Mouse (Mus musculus) thymus, postnatal 25 days (tissue): ENCODE measurements around the gene Slc44a3.

Source experiments
- DNase-seq: peaks from one replicate; pipeline ENCODE4 v3.0.0; 2022

The Slc44a3 gene

DNA sequence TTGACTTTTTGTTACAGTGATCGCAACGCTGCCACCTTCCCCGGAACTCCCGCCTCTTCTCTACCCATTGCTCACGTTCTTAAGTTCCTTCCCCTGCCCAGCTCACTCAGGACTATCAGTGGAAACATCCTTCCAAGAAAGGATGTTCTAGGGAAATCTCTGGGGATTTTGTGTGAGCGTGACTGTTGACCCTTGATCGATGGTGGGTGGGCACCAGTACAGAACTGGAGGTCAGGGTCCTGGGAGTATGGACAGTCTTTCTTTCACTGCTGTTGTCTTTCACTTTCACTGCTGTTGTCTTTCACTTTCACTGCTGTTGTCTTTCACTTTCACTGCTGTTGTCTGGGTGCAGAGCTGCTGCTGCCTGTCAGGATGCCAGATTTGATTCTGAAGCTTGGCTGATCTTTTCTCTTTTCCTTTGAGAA lies 38.2 kb downstream of the Slc44a3 start:
- DNase-seq, result peak; percentile 23

- DNase-seq, result no peak
Measured at GRCm38 (mm10) chr3:121492026-121492425, 40.2 kb downstream of the Slc44a3 start.

- no peak for DNase-seq
Measured at GRCm38 (mm10) chr3:121490941-121491340, 41.3 kb downstream of the Slc44a3 start.

GRCm38 (mm10) chr3:121489462-121490118 lies 42.6 kb downstream of the Slc44a3 start:
- DNase-seq, result no peak

DNA sequence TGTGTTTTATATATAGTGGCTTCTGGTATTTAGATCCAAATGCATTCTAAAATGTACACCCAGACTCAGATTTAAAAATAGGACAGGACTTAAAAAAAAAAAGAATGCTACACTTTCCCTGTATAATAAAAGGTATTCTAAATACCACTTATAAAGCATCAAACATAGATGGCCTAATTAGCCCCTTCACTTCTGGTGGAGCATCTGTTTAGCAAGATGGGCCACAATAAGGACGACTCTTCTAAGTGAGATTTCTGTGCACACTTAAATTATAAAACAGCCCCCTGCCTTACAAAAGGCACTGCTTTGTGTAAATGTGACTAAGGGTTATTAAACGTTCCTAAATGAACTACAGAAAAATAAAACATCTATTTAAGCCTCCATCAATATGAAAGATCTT lies 47.0 kb downstream of the Slc44a3 start:
- DNase-seq, result no peak

DNA sequence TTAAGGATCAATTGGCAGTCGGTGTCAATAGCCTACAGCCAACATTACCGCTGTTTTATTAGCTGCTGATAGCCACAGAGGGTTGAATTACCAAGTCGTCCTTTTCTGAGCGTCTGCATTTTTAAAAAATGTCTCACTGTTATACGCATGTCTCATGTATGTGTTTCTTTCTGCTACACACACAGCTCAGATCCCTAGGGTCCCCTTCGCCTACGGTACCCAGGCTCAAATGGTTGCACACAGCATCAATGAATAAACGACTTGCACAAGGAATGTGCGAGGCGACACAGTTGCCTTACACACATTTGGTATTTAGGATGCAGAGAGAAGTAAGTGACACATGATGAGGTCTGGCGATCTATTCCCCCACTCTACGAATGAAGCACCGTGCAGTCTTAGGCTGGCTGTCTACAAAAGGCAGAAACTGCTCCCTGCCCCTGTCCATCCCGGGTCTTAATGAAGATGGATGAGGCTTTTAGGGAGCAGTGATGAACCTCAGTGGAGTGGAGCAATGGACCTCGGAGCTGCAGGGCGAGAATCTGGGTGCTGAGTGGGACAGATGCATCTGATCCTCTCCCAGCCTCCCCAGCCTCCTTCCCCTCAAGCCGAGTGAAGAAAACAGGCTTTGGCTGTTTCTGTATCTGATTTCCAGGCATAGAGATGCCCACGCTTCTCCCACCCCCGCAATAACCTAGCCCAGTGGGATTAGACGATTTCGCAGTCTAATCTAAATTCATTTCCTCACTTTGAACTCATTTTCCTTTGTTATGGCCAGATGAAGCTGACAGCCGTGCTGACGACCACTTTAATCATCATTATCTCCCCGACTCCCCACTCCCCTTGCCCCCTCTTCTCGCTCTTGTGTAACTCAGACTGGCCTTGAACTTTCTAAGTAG lies 48.7 kb downstream of the Slc44a3 start:
- DNase-seq, result no peak

DNA sequence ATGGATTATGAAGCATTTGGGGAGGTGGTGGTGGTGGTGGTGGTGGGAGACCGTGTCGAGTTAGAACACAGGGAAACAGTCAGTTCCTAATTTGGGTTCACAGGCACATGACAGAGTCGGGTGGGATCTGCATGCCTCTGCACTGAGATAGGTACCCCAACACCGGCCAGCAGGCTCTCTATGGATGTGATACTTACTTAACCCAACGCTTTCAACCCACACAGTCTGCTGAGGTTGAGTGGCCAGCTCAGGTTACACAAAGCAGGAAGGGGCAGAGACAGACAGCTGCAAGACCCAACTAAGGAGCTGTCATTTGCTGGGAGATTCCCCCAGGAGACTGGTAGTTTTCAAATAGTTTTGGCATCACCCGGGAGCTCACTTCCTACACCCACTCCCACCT lies 50.6 kb downstream of the Slc44a3 start:
- DNase-seq, result no peak

DNA sequence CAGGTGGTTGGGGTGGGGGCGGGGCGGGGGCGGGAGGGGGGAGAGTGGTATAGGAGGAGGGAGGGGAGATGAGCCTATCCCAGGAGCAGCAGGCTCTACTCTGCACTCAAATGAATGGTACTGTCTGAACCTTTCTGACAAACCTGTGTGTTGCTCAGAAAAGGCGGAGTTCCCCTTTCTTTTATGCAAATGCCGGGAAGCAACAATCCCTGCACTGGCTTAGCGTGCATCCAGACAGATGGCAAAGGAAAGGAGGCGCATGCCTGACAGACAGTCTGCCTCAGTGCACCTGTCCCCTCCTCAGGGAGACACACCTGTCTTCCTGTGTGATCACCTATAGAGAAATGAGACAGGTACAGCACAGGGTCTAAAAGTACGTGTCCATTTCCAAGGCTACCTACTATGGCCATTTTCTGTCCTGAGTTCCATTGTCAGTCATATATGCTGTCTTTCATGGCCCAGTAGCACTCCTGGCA lies 51.2 kb downstream of the Slc44a3 start:
- no peak for DNase-seq

GRCm38 (mm10) chr3:121480030-121480960 lies 51.9 kb downstream of the Slc44a3 start:
- DNase-seq, result no peak

- DNase-seq, result peak; percentile 44
Measured at GRCm38 (mm10) chr3:121474738-121475137, 57.5 kb downstream of the Slc44a3 start.

DNA sequence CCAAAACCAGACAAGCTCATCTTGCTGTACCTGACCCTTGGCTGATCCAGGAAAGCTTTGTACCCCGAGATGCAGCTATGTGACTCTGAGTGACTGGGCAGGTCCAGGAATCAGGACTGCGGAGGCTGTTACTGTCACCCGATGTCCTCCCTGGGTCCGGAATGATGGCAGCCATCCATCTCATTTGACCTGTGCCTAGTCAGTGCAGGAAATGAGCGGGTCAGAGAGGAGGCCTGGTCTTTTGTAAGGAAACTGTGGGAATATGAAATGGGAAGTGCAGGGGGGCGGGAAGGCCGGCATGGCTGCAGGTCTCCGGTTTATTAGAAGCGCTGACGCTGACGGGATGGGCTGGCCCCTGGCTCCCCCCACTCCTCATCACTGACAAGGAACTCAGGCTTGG lies 60.5 kb downstream of the Slc44a3 start:
- no peak for DNase-seq

DNA sequence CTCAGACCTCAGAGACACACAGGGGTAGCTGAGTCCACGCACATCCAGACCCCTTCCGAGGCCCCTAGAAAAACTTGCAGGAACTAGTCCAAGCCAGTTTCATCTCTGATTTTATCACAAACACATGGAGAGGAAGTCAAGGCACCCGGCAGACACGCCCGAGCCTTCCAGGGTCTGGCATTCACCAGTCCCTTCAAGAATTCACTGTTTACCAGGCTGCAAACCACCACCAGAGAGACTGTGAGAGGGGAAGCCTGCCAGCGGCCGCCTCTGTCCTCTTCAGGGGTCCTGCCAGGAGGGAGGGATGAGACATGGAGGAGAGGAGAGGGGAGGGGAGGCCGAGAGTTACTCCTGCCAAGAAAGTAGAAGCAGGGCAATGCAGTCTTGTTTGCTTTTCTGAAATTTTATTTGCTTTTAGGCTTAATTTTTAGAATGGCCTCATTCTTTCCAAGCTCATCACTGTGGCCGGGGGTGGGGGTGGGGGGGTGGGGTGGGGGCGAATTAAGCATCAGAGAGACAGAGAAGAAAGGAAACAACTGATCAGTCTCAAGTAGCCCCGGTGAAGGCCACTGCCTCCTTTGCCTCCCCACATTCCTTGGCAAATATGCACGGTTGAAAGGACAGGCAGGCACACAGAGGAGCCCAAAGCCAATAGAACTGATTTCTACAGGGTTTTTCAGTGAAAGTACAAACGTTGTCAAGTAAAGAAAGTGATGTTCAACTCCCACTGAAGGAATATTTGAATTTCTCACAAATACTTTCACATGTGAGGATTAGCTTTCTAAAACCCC lies 62.8 kb downstream of the Slc44a3 start:
- no peak for DNase-seq

GRCm38 (mm10) chr3:121468136-121468535 lies 64.1 kb downstream of the Slc44a3 start:
- no peak for DNase-seq

- peak; percentile 42 for DNase-seq
Measured at GRCm38 (mm10) chr3:121467094-121467552, 65.1 kb downstream of the Slc44a3 start.

GRCm38 (mm10) chr3:121465795-121466194 lies 66.4 kb downstream of the Slc44a3 start:
- DNase-seq, result no peak

GRCm38 (mm10) chr3:121464733-121465305 lies 67.4 kb downstream of the Slc44a3 start:
- no peak for DNase-seq

DNA sequence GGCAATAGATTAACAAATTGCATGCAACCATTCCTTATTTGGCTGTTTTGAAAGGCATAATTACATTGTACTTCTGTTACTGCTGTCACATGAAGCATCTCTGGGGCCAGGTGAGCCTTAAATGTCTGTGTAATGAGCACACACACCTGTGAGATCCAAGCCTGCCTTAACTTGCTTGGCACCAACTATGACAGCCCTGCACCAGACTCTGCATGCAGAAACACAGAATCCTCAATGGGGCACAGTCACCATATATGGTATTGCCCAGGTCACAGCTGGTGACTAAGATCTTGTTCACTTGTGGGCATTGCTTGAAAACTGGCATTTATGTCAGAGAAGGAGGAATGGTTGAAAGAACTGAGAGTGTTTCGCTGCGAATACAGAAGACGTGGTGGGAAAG lies 69.4 kb downstream of the Slc44a3 start:
- no peak for DNase-seq

GRCm38 (mm10) chr3:121461477-121461876 lies 70.7 kb downstream of the Slc44a3 start:
- no peak for DNase-seq

DNA sequence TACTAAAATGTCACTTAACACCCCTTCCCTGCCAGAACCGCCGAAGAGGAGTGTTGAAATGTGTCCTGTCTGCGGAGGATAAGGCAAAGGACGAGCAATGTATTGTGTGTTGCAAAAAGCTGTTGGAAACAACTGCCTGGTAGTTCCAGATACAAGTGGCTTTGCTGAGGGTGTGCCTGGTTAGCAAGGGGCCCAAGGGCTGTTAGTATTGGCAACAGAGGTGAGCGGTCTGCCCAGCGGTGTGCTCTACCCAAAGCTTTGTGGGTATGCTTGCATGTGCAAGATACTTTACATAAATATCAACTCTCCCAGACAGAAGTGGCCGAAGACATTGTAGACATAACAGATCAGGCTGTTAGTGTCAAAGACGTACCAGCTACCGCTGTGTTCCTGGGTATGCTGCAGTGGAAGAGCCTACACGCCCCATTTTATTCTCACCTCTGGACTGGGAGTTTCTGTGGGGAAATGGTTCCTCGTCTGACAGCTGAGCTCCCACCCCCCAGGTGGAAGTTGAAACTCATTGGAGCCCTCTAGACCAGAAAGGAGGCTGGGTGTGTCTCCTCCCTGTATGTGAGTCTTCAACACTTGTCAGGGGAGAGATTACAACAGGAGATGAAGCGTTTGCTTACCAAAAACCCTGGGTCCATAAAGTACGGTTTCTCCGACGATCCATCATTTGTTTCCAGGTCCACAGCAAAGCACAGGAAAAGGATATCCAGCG lies 71.6 kb downstream of the Slc44a3 start:
- DNase-seq, result no peak

GRCm38 (mm10) chr3:121458545-121459492 lies 73.4 kb downstream of the Slc44a3 start:
- no peak for DNase-seq
